Mouse (Mus musculus): Measurements from ENCODE around the gene Pald1. TPM values are rescaled to one million over a fixed set of nuclear protein-coding genes. Genes with fewer than 3 reads are reported as not detected.

Gene Pald1
- polyA plus RNA-seq, 1 experiment, result 8.8 TPM

- no peak overlapping the region for H3K27ac ChIP-seq (ENCODE audit: insufficient read depth, low read depth, low read length)
- WGBS, result 96% methylated on average over 6 of the region's 6 CpGs
- no peaks in the 10 kb centered on the region for H3K4me1 ChIP-seq (ENCODE audit: control insufficient read depth, insufficient read depth, low read length)
- H3K36me3 ChIP-seq (ENCODE audit: control insufficient read depth, insufficient read depth, low read length), result no peaks in the 10 kb centered on the region
- DNase-seq, result no peak
- TF ChIP-seq CTCF (conservative IDR thresholded peaks at IDR 0.05; ENCODE audit: insufficient read depth, insufficient read length, low read depth, low read length) (no peak), POLR2A (IDR thresholded peaks at IDR 0.05; ENCODE audit: low read depth, low read length) (no peak)
- no peak overlapping the region for H3K4me3 ChIP-seq (ENCODE audit: insufficient read depth, low read depth, low read length)
- H3K27me3 ChIP-seq (replicated peaks; ENCODE audit: control insufficient read depth, insufficient read depth, low read length), result no peaks in the 10 kb centered on the region
These were observed 106.3 kb downstream of the Pald1 start for GRCm38 (mm10) chr10:61277051-61277450.

GRCm38 (mm10) chr10:61275669-61276110 is 107.6 kb downstream of the Pald1 start:
- 0% methylated on average over 5 of the region's 5 CpGs for WGBS
- peak; percentile 92 for TF ChIP-seq CTCF (conservative IDR thresholded peaks at IDR 0.05; ENCODE audit: insufficient read depth, insufficient read length, low read depth, low read length)
- no peak for TF ChIP-seq POLR2A (IDR thresholded peaks at IDR 0.05; ENCODE audit: low read depth, low read length)
- Histone ChIP-seq H3K4me3 (ENCODE audit: insufficient read depth, low read depth, low read length) (no peak overlapping the region), H3K27me3 (replicated peaks; ENCODE audit: control insufficient read depth, insufficient read depth, low read length) (no peaks in the 10 kb centered on the region), H3K36me3 (ENCODE audit: control insufficient read depth, insufficient read depth, low read length) (no peaks in the 10 kb centered on the region), H3K4me1 (ENCODE audit: control insufficient read depth, insufficient read depth, low read length) (no peaks in the 10 kb centered on the region), H3K27ac (ENCODE audit: insufficient read depth, low read depth, low read length) (no peak overlapping the region)
- peak; percentile 39 for DNase-seq

- Histone ChIP-seq H3K36me3 (ENCODE audit: control insufficient read depth, insufficient read depth, low read length) (no peaks in the 10 kb centered on the region), H3K4me1 (ENCODE audit: control insufficient read depth, insufficient read depth, low read length) (no peaks in the 10 kb centered on the region), H3K4me3 (ENCODE audit: insufficient read depth, low read depth, low read length) (no peak overlapping the region), H3K27me3 (replicated peaks; ENCODE audit: control insufficient read depth, insufficient read depth, low read length) (no peaks in the 10 kb centered on the region), H3K27ac (ENCODE audit: insufficient read depth, low read depth, low read length) (no peak overlapping the region)
- TF ChIP-seq CTCF (conservative IDR thresholded peaks at IDR 0.05; ENCODE audit: insufficient read depth, insufficient read length, low read depth, low read length) (no peak), POLR2A (IDR thresholded peaks at IDR 0.05; ENCODE audit: low read depth, low read length) (no peak)
- 64% methylated on average over 2 of the region's 2 CpGs for WGBS
- DNase-seq, result no peak
These were observed 108.8 kb downstream of the Pald1 start for GRCm38 (mm10) chr10:61274532-61274931.

- no peaks in the 10 kb centered on the region for H3K4me1 ChIP-seq (ENCODE audit: control insufficient read depth, insufficient read depth, low read length)
- no peak for DNase-seq
- no peaks in the 10 kb centered on the region for H3K27me3 ChIP-seq (replicated peaks; ENCODE audit: control insufficient read depth, insufficient read depth, low read length)
- 63% methylated on average over 7 of the region's 7 CpGs for WGBS
- H3K27ac ChIP-seq (ENCODE audit: insufficient read depth, low read depth, low read length), result no peak overlapping the region
- no peak for TF ChIP-seq CTCF (conservative IDR thresholded peaks at IDR 0.05; ENCODE audit: insufficient read depth, insufficient read length, low read depth, low read length)
- TF ChIP-seq POLR2A (IDR thresholded peaks at IDR 0.05; ENCODE audit: low read depth, low read length), result no peak
- H3K36me3 ChIP-seq (ENCODE audit: control insufficient read depth, insufficient read depth, low read length), result no peaks in the 10 kb centered on the region
- H3K4me3 ChIP-seq (ENCODE audit: insufficient read depth, low read depth, low read length), result no peak overlapping the region
These were observed 109.5 kb downstream of the Pald1 start for GRCm38 (mm10) chr10:61273844-61274215.

- peak within 1 kb of the TSS; percentile 39 for H3K4me3 ChIP-seq (ENCODE audit: insufficient read depth, low read depth, low read length)
- WGBS, result 2% methylated on average over 57 of the region's 75 CpGs
- DNase-seq, result peak; percentile 34
- H3K27me3 ChIP-seq (replicated peaks; ENCODE audit: control insufficient read depth, insufficient read depth, low read length), result no peaks in the 10 kb centered on the region
- TF ChIP-seq POLR2A (IDR thresholded peaks at IDR 0.05; ENCODE audit: low read depth, low read length) (no peak), CTCF (conservative IDR thresholded peaks at IDR 0.05; ENCODE audit: insufficient read depth, insufficient read length, low read depth, low read length) (no peak)
- no peaks in the 10 kb centered on the region for H3K4me1 ChIP-seq (ENCODE audit: control insufficient read depth, insufficient read depth, low read length)
- no peaks in the 10 kb centered on the region for H3K36me3 ChIP-seq (ENCODE audit: control insufficient read depth, insufficient read depth, low read length)
- H3K27ac ChIP-seq (ENCODE audit: insufficient read depth, low read depth, low read length), result 0 out of 2 replicates have a peak within 1 kb of the TSS, but pooled peaks have one; percentile 1
These were observed 110.1 kb downstream of the Pald1 start, which contains the start of gene Adamts14 for GRCm38 (mm10) chr10:61273081-61273843. Gene Adamts14 (minus strand): TSS chr10:61273438.

GRCm38 (mm10) chr10:61272631-61273030 is 110.7 kb downstream of the Pald1 start:
- Histone ChIP-seq H3K27me3 (replicated peaks; ENCODE audit: control insufficient read depth, insufficient read depth, low read length) (no peaks in the 10 kb centered on the region), H3K36me3 (ENCODE audit: control insufficient read depth, insufficient read depth, low read length) (no peaks in the 10 kb centered on the region), H3K4me3 (ENCODE audit: insufficient read depth, low read depth, low read length) (peak overlapping the region; percentile 39; the same call in 1 of the 2 replicates), H3K27ac (ENCODE audit: insufficient read depth, low read depth, low read length) (no peak overlapping the region), H3K4me1 (ENCODE audit: control insufficient read depth, insufficient read depth, low read length) (no peaks in the 10 kb centered on the region)
- TF ChIP-seq CTCF (conservative IDR thresholded peaks at IDR 0.05; ENCODE audit: insufficient read depth, insufficient read length, low read depth, low read length), result no peak
- no peak for TF ChIP-seq POLR2A (IDR thresholded peaks at IDR 0.05; ENCODE audit: low read depth, low read length)
- DNase-seq, result no peak
- 67% methylated on average over 5 of the region's 5 CpGs for WGBS

- Histone ChIP-seq H3K4me3 (ENCODE audit: insufficient read depth, low read depth, low read length) (no peak overlapping the region; the same call in 1 of the 2 replicates), H3K27me3 (replicated peaks; ENCODE audit: control insufficient read depth, insufficient read depth, low read length) (no peaks in the 10 kb centered on the region), H3K4me1 (ENCODE audit: control insufficient read depth, insufficient read depth, low read length) (no peaks in the 10 kb centered on the region), H3K36me3 (ENCODE audit: control insufficient read depth, insufficient read depth, low read length) (no peaks in the 10 kb centered on the region), H3K27ac (ENCODE audit: insufficient read depth, low read depth, low read length) (no peak overlapping the region)
- DNase-seq, result no peak
- TF ChIP-seq POLR2A (IDR thresholded peaks at IDR 0.05; ENCODE audit: low read depth, low read length) (no peak), CTCF (conservative IDR thresholded peaks at IDR 0.05; ENCODE audit: insufficient read depth, insufficient read length, low read depth, low read length) (no peak)
- 59% methylated on average over 8 of the region's 8 CpGs for WGBS
These were observed 111.2 kb downstream of the Pald1 start for GRCm38 (mm10) chr10:61272089-61272626.

Other genes starting within 250 kb of the Pald1 start
- 37.8 and 39.7 TPM in 2 replicates for gene Sgpl1, start 235.8 kb downstream of the Pald1 start, polyA plus RNA-seq (2012; rRNA removed)
- 0.19 and 0.20 TPM in 2 replicates for gene Tbata, start 211.6 kb downstream of the Pald1 start, polyA plus RNA-seq (2012; rRNA removed)
- 1.3 and 1.7 TPM in 2 replicates for gene Adamts14, start 110.1 kb downstream of the Pald1 start, polyA plus RNA-seq (2012; rRNA removed)
- 0.65 and 1.5 TPM in 2 replicates for gene Prf1, start 85.7 kb downstream of the Pald1 start, polyA plus RNA-seq (2012; rRNA removed)
- gene Nodal, start 34.4 kb upstream of the Pald1 start, polyA plus RNA-seq (2012; rRNA removed), result 0.06 and 0.12 TPM in 2 replicates
- 127 and 128 TPM in 2 replicates for gene Eif4ebp2, start 69.1 kb upstream of the Pald1 start, polyA plus RNA-seq (2012; rRNA removed)
- gene Lrrc20, start 92.3 kb upstream of the Pald1 start, polyA plus RNA-seq (2012; rRNA removed), result 4.0 and 4.6 TPM in 2 replicates
- gene Npffr1, start 212.0 kb upstream of the Pald1 start, polyA plus RNA-seq (2012; rRNA removed), result 0.05 and 0.08 TPM in 2 replicates